Comparison of ENCODE assay signal across 9 mouse cellular contexts in genomic region chr7:109957996-109958789, GRCm38 (mm10). TPM values are rescaled to one million over a fixed set of nuclear protein-coding genes. Genes with fewer than 3 reads are reported as not detected.
A peak's percentile ranks its signal among the peaks of the same experiment; 100 is the strongest.
DNase-seq lines count a peak whose midpoint lies in the region; ATAC-seq and TF ChIP-seq lines count a peak whose summit lies in the region.
"Had no signal": no experiment of that assay in that cellular context is flagged by ENCODE, and none has a peak within 500 bp of the region (broad histone marks: within the 10 kb centered on the region; RNA-seq: fewer than 3 reads in every experiment).

No protein-coding gene starts in this region.

- H3K27me3 ChIP-seq in kidney, adult 2 months (replicated peaks; ENCODE audit: control insufficient read depth, insufficient read depth, low read length): no peaks in the 10 kb centered on the region
- H3K27me3 ChIP-seq in hindbrain, embryonic 14.5 days (ENCODE audit: control insufficient read depth, insufficient read depth, low read length): no peaks in the 10 kb centered on the region
- no peaks in the 10 kb centered on the region for H3K27me3 ChIP-seq in midbrain, embryonic 14.5 days (ENCODE audit: control insufficient read depth, insufficient read depth, low read length)

- H3K9me3 ChIP-seq in hindbrain, embryonic 14.5 days (ENCODE audit: control insufficient read depth, low read length): no peaks in the 10 kb centered on the region
- no peaks in the 10 kb centered on the region for H3K9me3 ChIP-seq in midbrain, embryonic 14.5 days (ENCODE audit: control insufficient read depth, low read length)

- TF ChIP-seq POLR2A in kidney, adult 2 months (IDR thresholded peaks at IDR 0.05; ENCODE audit: low read depth, low read length): no peak
- no peak for TF ChIP-seq POLR2A in cortical plate, adult 2 months (IDR thresholded peaks at IDR 0.05; ENCODE audit: extremely low read depth, insufficient read depth, low read length)

- peaks cover 20% of the 10 kb centered on the region for H3K4me1 ChIP-seq in kidney, adult 2 months (ENCODE audit: control insufficient read depth, insufficient read depth, low read length)
- peaks cover 10% of the 10 kb centered on the region for H3K4me1 ChIP-seq in cortical plate, adult 2 months (ENCODE audit: control insufficient read depth, insufficient read depth, low read length)
- H3K4me1 ChIP-seq in hindbrain, embryonic 14.5 days (replicated peaks; ENCODE audit: control insufficient read depth, insufficient read depth, low read length): peaks cover 38% of the 10 kb centered on the region
- peaks cover 33% of the 10 kb centered on the region for H3K4me1 ChIP-seq in midbrain, embryonic 14.5 days (ENCODE audit: control insufficient read depth, insufficient read depth, low read length)

- peak overlapping the region; percentile 95 for H3K9ac ChIP-seq in hindbrain, embryonic 14.5 days
- H3K9ac ChIP-seq in midbrain, embryonic 14.5 days (replicated peaks; ENCODE audit: low read length): peak overlapping the region; percentile 32; the same call in 1 of the 2 replicates

- H3K4me2 ChIP-seq in hindbrain, embryonic 14.5 days (replicated peaks): peak overlapping the region; percentile 91
- H3K4me2 ChIP-seq in midbrain, embryonic 14.5 days (ENCODE audit: low read length): peak overlapping the region; percentile 87

- peak overlapping the region; percentile 63 for H3K27ac ChIP-seq in kidney, adult 2 months (ENCODE audit: insufficient read depth, low read depth, low read length)
- H3K27ac ChIP-seq in cortical plate, adult 2 months (ENCODE audit: insufficient read depth, low read length): no peak overlapping the region
- H3K27ac ChIP-seq in hindbrain, embryonic 14.5 days: 0 out of 2 replicates have a peak overlapping the region, but pooled peaks have one; percentile 17
- H3K27ac ChIP-seq in midbrain, embryonic 14.5 days (replicated peaks; ENCODE audit: low read depth, low read length): no peak overlapping the region

- H3K36me3 ChIP-seq in kidney, adult 2 months (ENCODE audit: control insufficient read depth, insufficient read depth, low read length): no peaks in the 10 kb centered on the region
- H3K36me3 ChIP-seq in hindbrain, embryonic 14.5 days (replicated peaks; ENCODE audit: control insufficient read depth, insufficient read depth): no peaks in the 10 kb centered on the region
- no peaks in the 10 kb centered on the region for H3K36me3 ChIP-seq in midbrain, embryonic 14.5 days (ENCODE audit: control insufficient read depth, insufficient read depth, low read length)

- ATAC-seq in hindbrain, embryonic 14.5 days (ENCODE audit: low FRiP score): no peak
- ATAC-seq in midbrain, embryonic 14.5 days (ENCODE audit: low FRiP score, low TSS enrichment): no peak
- no peak for ATAC-seq in monocyte, adult 5-6 weeks (replicated peaks; ENCODE audit: insufficient number of reproducible peaks, low FRiP score, low TSS enrichment, poor library complexity, severe bottlenecking)

- TF ChIP-seq CTCF in kidney, adult 2 months (conservative IDR thresholded peaks at IDR 0.05; ENCODE audit: insufficient read depth, insufficient read length, low read depth, low read length): no peak
- no peak for TF ChIP-seq CTCF in cortical plate, adult 2 months (IDR thresholded peaks at IDR 0.05; ENCODE audit: extremely low read depth, insufficient read depth, low read length)

- H3K4me3 ChIP-seq in kidney, adult 2 months (ENCODE audit: insufficient read depth, low read depth, low read length): 0 out of 2 replicates have a peak overlapping the region, but pooled peaks have one; percentile 33
- peak overlapping the region; percentile 64; the same call in 1 of the 2 replicates for H3K4me3 ChIP-seq in cortical plate, adult 2 months (ENCODE audit: insufficient read depth, low read length)
- peak overlapping the region; percentile 71 for H3K4me3 ChIP-seq in hindbrain, embryonic 14.5 days (replicated peaks; ENCODE audit: low read length)
- H3K4me3 ChIP-seq in midbrain, embryonic 14.5 days (replicated peaks; ENCODE audit: low read depth, low read length): peak overlapping the region; percentile 72

- 43% methylated on average over 8 of the region's 8 CpGs for WGBS in kidney, adult 2 months
- WGBS in hindbrain, embryonic 14.5 days: 61% methylated on average over 8 of the region's 8 CpGs
- 70% methylated on average over 8 of the region's 8 CpGs for WGBS in midbrain, embryonic 14.5 days

- DNase-seq in kidney, adult 2 months: peak; percentile 34
- no peak for DNase-seq in kidney, postnatal 10 days
- no peak for DNase-seq in hindbrain, embryonic 14.5 days (ENCODE audit: low spot score)
- DNase-seq in midbrain, embryonic 14.5 days: no peak
- no peak for DNase-seq in layer of hippocampus, adult 18-20 months (ENCODE audit: low spot score in 2 of 2)
- DNase-seq in adrenal gland, postnatal 25 days: no peak
- DNase-seq: cerebellum, adult 11 months had no signal

RNA-seq across cellular contexts. Expression of gene Dennd5a, which starts 2.1 kb away (rescaled TPM):
- polyA plus RNA-seq in kidney, adult 2 months (2012; rRNA removed): 66.6 and 67.6 TPM in 2 replicates
- 214 and 216 TPM in 2 replicates for polyA plus RNA-seq in cortical plate, adult 2 months (2012; rRNA removed)
- 55.3 and 56.0 TPM in 2 replicates for polyA plus RNA-seq in hindbrain, embryonic 14.5 days (2014; fragmentation: Nextera tagmentation; extraction: Ambion mirVana)
- 54.6 and 57.2 TPM in 2 replicates for polyA plus RNA-seq in midbrain, embryonic 14.5 days (2014; fragmentation: Nextera tagmentation; extraction: Ambion mirVana)
- 139 to 184 TPM (median 162 TPM) in 3 replicates for total RNA-seq in monocyte, adult 5-6 weeks (2017)
- 100 to 1,000 TPM; 215 to 216 TPM for total RNA-seq in layer of hippocampus, adult 18-20 months (2021)
- total RNA-seq in adrenal gland, postnatal 25 days (2021): 143 and 171 TPM in 2 replicates

RNA-seq across cellular contexts. Expression of gene Tmem41b, which starts 28.5 kb away (rescaled TPM):
- polyA plus RNA-seq in kidney, adult 2 months (2012; rRNA removed): 26.2 and 27.1 TPM in 2 replicates
- 39.0 TPM in 2 replicates for polyA plus RNA-seq in cortical plate, adult 2 months (2012; rRNA removed)
- 71.2 and 79.5 TPM in 2 replicates for polyA plus RNA-seq in hindbrain, embryonic 14.5 days (2014; fragmentation: Nextera tagmentation; extraction: Ambion mirVana)
- 54.8 and 71.6 TPM in 2 replicates for polyA plus RNA-seq in midbrain, embryonic 14.5 days (2014; fragmentation: Nextera tagmentation; extraction: Ambion mirVana)
- total RNA-seq in monocyte, adult 5-6 weeks (2017): 27.4 to 52.0 TPM (median 38.2 TPM) in 3 replicates
- 10 to 100 TPM; 47.0 to 49.1 TPM for total RNA-seq in layer of hippocampus, adult 18-20 months (2021)
- total RNA-seq in adrenal gland, postnatal 25 days (2021): 54.0 and 56.7 TPM in 2 replicates

RNA-seq across cellular contexts. Expression of gene Ipo7, which starts 59.9 kb away (rescaled TPM):
- polyA plus RNA-seq in kidney, adult 2 months (2012; rRNA removed): 17.9 and 22.3 TPM in 2 replicates
- polyA plus RNA-seq in cortical plate, adult 2 months (2012; rRNA removed): 44.7 and 45.4 TPM in 2 replicates
- polyA plus RNA-seq in hindbrain, embryonic 14.5 days (2014; fragmentation: Nextera tagmentation; extraction: Ambion mirVana): 16.1 and 22.1 TPM in 2 replicates
- polyA plus RNA-seq in midbrain, embryonic 14.5 days (2014; fragmentation: Nextera tagmentation; extraction: Ambion mirVana): 19.2 and 21.3 TPM in 2 replicates
- total RNA-seq in monocyte, adult 5-6 weeks (2017): 130 to 147 TPM (median 136 TPM) in 3 replicates
- total RNA-seq in layer of hippocampus, adult 18-20 months (2021): 100 to 1,000 TPM in 1 of 2 experiments, 10 to 100 TPM in 1; 93.8 to 104 TPM
- 84.8 and 104 TPM in 2 replicates for total RNA-seq in adrenal gland, postnatal 25 days (2021)

Comparison
In these comparisons a context has a peak if more than half of its experiments do, and no peak if none do; other contexts are left out.
1. H3K27ac ChIP-seq: peak in kidney, adult 2 months (single experiment) and hindbrain, embryonic 14.5 days (single experiment); none in cortical plate, adult 2 months (single experiment) and midbrain, embryonic 14.5 days (single experiment).
2. Peak in every context shown above with its lines, with median percentiles within 50 percentile points of each other: H3K4me3 ChIP-seq.